Mouse (Mus musculus): ENCODE data around the gene Bet1l.
"Not testable (repeated sequence)": the region's sequence is repeated elsewhere in the genome, so short reads cannot be mapped to it uniquely, and the experiment has no call there.

DNA sequence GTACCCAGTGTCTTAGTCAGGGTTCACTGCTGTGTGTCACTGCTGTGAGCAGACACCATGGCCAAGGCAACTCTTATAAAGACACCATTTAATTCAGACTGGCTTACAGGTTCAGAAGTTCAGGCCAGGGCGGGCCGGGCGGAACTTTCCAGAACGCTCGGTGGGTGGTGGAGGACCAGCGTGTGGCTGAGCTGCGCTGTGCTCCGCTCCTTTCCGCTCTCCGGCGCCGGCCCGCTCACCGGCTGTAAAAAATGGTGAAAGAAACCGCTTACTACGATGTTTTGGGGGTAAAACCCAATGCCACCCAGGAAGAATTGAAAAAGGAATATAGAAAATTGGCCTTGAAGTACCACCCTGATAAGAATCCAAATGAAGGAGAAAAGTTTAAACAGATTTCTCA, 33.3 kb upstream of the Bet1l start:
- not testable (repeated sequence) for TF ChIP-seq CTCF, EP300 (IDR thresholded peaks at IDR 0.05; ENCODE audit: low read depth)

Measured in heart, postnatal 0 days (tissue).